ENCODE assay signal across 9 mouse cellular contexts in genomic region chr16:85677027-85677426, GRCm38 (mm10).
A peak's percentile ranks its signal among the peaks of the same experiment; 100 is the strongest.
DNase-seq lines count a peak whose midpoint lies in the region; ATAC-seq and TF ChIP-seq lines count a peak whose summit lies in the region.
"Had no signal": no experiment of that assay in that cellular context is flagged by ENCODE, and none has a peak within 500 bp of the region (broad histone marks: within the 10 kb centered on the region; RNA-seq: fewer than 3 reads in every experiment).

No protein-coding gene starts in this region.

- H3K36me3 ChIP-seq in E14TG2a.4 (ENCODE audit: insufficient read depth, low read length) = no peaks in the 10 kb centered on the region
- no peaks in the 10 kb centered on the region for H3K36me3 ChIP-seq in embryonic facial prominence, embryonic 10.5 days (replicated peaks)
- H3K36me3 ChIP-seq in lung, postnatal 0 days (ENCODE audit: insufficient read depth, low read length) = no peaks in the 10 kb centered on the region
- H3K36me3 ChIP-seq: embryonic facial prominence, embryonic 12.5 days had no signal

- WGBS in embryonic facial prominence, embryonic 10.5 days = 44% methylated on average over 9 of the region's 9 CpGs
- 24% methylated on average over 9 of the region's 9 CpGs for WGBS in lung, postnatal 0 days

- H3K4me3 ChIP-seq in E14TG2a.4 (replicated peaks; ENCODE audit: low read length) = no peak overlapping the region
- H3K4me3 ChIP-seq in embryonic facial prominence, embryonic 10.5 days = no peak overlapping the region
- no peak overlapping the region for H3K4me3 ChIP-seq in lung, postnatal 0 days (ENCODE audit: low read depth, low read length)
- H3K4me3 ChIP-seq: embryonic facial prominence, embryonic 12.5 days had no signal

- DNase-seq in ZHBTc4 (ENCODE audit: low read depth, low spot score) = peak; percentile 59
- peak; percentile 38 for DNase-seq in embryonic facial prominence, embryonic 10.5 days (ENCODE audit: low spot score)
- peak; percentile 55 to 62 for DNase-seq in heart, postnatal 10 days
- DNase-seq in kidney, postnatal 14 days = peak; percentile 68
- peak; percentile 73 for DNase-seq in lung, postnatal 0 days (ENCODE audit: low spot score)
- peak; percentile 48 to 51 for DNase-seq in right cerebral cortex, postnatal 10 days (ENCODE audit: low spot score in 2 of 2)

- H3K27ac ChIP-seq in embryonic facial prominence, embryonic 10.5 days (replicated peaks) = no peak overlapping the region
- H3K27ac ChIP-seq in lung, postnatal 0 days (ENCODE audit: low read length) = no peak overlapping the region
- H3K27ac ChIP-seq: embryonic facial prominence, embryonic 12.5 days had no signal

- peak; percentile 67 for ATAC-seq in lung, postnatal 0 days
- ATAC-seq in erythroid progenitor cell, adult 5-6 weeks (replicated peaks; ENCODE audit: low FRiP score, poor library complexity, severe bottlenecking) = no peak

- H3K9me3 ChIP-seq in E14TG2a.4 (ENCODE audit: low read length) = no peaks in the 10 kb centered on the region
- H3K9me3 ChIP-seq in embryonic facial prominence, embryonic 10.5 days = no peaks in the 10 kb centered on the region
- no peaks in the 10 kb centered on the region for H3K9me3 ChIP-seq in lung, postnatal 0 days (ENCODE audit: low read length)
- H3K9me3 ChIP-seq: embryonic facial prominence, embryonic 12.5 days had no signal

- no peak for TF ChIP-seq EP300 in lung, postnatal 0 days (IDR thresholded peaks at IDR 0.05)

- TF ChIP-seq CTCF in E14TG2a.4 (conservative IDR thresholded peaks at IDR 0.05; ENCODE audit: low read length) = peak; percentile 33
- peak; percentile 82 for TF ChIP-seq CTCF in lung, postnatal 0 days (IDR thresholded peaks at IDR 0.05)

- intact Hi-C loops in heart, postnatal 10 days (cut with DNase I) = loop anchor here (5.0 to 10.0 kb wide), 4 partner anchors 122 to 800 kb away; partner anchors contain the start of genes App and Cyyr1

- H3K27me3 ChIP-seq in E14TG2a.4 (ENCODE audit: insufficient read depth, low read length) = peaks cover 10% of the 10 kb centered on the region
- H3K27me3 ChIP-seq in embryonic facial prominence, embryonic 10.5 days (replicated peaks; ENCODE audit: low read depth, poor library complexity, severe bottlenecking) = no peaks in the 10 kb centered on the region
- H3K27me3 ChIP-seq in lung, postnatal 0 days (replicated peaks; ENCODE audit: insufficient read depth, low read length) = no peaks in the 10 kb centered on the region
- H3K27me3 ChIP-seq: embryonic facial prominence, embryonic 12.5 days had no signal

- no peaks in the 10 kb centered on the region for H3K4me1 ChIP-seq in E14TG2a.4 (replicated peaks; ENCODE audit: low read depth, low read length)
- peaks cover 9% of the 10 kb centered on the region for H3K4me1 ChIP-seq in embryonic facial prominence, embryonic 10.5 days
- no peaks in the 10 kb centered on the region for H3K4me1 ChIP-seq in lung, postnatal 0 days (ENCODE audit: insufficient read depth, low read depth, low read length)

- no peak overlapping the region for H3K9ac ChIP-seq in lung, postnatal 0 days (replicated peaks; ENCODE audit: low read depth)
- H3K9ac ChIP-seq: embryonic facial prominence, embryonic 12.5 days had no signal

- no peak overlapping the region for H3K4me2 ChIP-seq in lung, postnatal 0 days (replicated peaks; ENCODE audit: low read depth, low read length)
- H3K4me2 ChIP-seq: embryonic facial prominence, embryonic 12.5 days had no signal
